Mouse (Mus musculus) kidney, adult 11 months (tissue): ENCODE data around the gene Pfn3.

ENCODE experiments used
- DNase-seq: peaks from one replicate; pipeline ENCODE4 v3.0.0; 2022

Pfn3 gene

GRCm38 (mm10) chr13:55429226-55429888 is 14.3 kb upstream of the Pfn3 start:
- peak; percentile 72 for DNase-seq

GRCm38 (mm10) chr13:55426613-55427012 is 11.6 kb upstream of the Pfn3 start, which contains the start of gene F12:
F12 (minus strand) TSS chr13:55426793.
- no peak for DNase-seq

- peak; percentile 50 for DNase-seq
Measured at GRCm38 (mm10) chr13:55420933-55421800, 6.1 kb upstream of the Pfn3 start.

- no peak for DNase-seq
Measured at GRCm38 (mm10) chr13:55420018-55420932, 5.2 kb upstream of the Pfn3 start.

GRCm38 (mm10) chr13:55419142-55419541 is 4.1 kb upstream of the Pfn3 start:
- no peak for DNase-seq

- peak; percentile 81 for DNase-seq
Measured at GRCm38 (mm10) chr13:55418004-55418403, 3.0 kb upstream of the Pfn3 start.

- no peak for DNase-seq
Measured at GRCm38 (mm10) chr13:55413333-55413732, 1.7 kb downstream of the Pfn3 start.

GRCm38 (mm10) chr13:55412643-55413307 is 2.3 kb downstream of the Pfn3 start:
- DNase-seq: no peak

- DNase-seq: peak; percentile 57
Measured at GRCm38 (mm10) chr13:55411826-55412225, 3.2 kb downstream of the Pfn3 start.

- DNase-seq: no peak
Measured at GRCm38 (mm10) chr13:55408546-55409120, 6.4 kb downstream of the Pfn3 start.

- no peak for DNase-seq
Measured at GRCm38 (mm10) chr13:55407341-55407740, 7.7 kb downstream of the Pfn3 start.

- no peak for DNase-seq
Measured at GRCm38 (mm10) chr13:55405783-55406390, 9.1 kb downstream of the Pfn3 start.

- DNase-seq: no peak
Measured at GRCm38 (mm10) chr13:55404853-55405782, 9.9 kb downstream of the Pfn3 start.

GRCm38 (mm10) chr13:55403935-55404852 is 10.8 kb downstream of the Pfn3 start:
- no peak for DNase-seq

GRCm38 (mm10) chr13:55403266-55403665 is 11.8 kb downstream of the Pfn3 start:
- no peak for DNase-seq

GRCm38 (mm10) chr13:55400039-55400346 is 15.0 kb downstream of the Pfn3 start:
- DNase-seq: no peak

GRCm38 (mm10) chr13:55399300-55400038 is 15.6 kb downstream of the Pfn3 start:
- peak; percentile 74 for DNase-seq

GRCm38 (mm10) chr13:55398088-55398487 is 16.9 kb downstream of the Pfn3 start, which contains the start of gene Slc34a1:
Slc34a1 (plus strand) TSS chr13:55398187.
- no peak for DNase-seq

- DNase-seq: no peak
Measured at GRCm38 (mm10) chr13:55392933-55393332, 22.1 kb downstream of the Pfn3 start.
